Mouse (Mus musculus): Measurements from ENCODE around the gene Ovol1. TPM values are rescaled to one million over a fixed set of nuclear protein-coding genes. Genes with fewer than 3 reads are reported as not detected.
A peak's percentile ranks its signal among the peaks of the same experiment; 100 is the strongest.

Gene Ovol1
- total and polyA plus RNA-seq, 3 experiments = not detected

DNA sequence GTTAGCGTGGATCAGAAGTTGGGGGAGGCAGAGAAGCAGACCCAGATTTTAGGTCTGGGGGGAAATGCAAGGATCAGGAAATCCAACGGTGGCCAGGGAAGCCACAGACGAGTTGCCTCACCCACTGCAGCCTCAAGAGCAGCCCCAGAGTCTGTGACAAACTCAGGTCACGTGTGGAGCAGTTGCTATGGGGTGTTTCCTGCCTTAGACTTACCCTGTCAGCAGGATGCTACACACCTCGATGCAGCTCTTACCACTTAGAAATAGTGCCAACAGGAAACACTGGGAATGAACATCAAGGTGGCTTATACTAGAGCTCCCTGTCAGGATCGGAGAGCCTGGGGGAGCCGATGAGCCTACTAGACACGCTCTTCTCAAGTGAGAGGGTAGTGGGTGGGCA, 27.9 kb downstream of the Ovol1 start:
- Histone ChIP-seq H3K4me1 (ENCODE audit: control insufficient read depth in 1 of 2, insufficient read depth in 2 of 2) (peaks cover 3 to 20% of the 10 kb centered on the region in 2 experiments; a peak in 3 of 4 replicates), H3K27me3 (replicated peaks) (peaks cover 21% of the 10 kb centered on the region), H3K4me2 (ENCODE audit: insufficient read depth, low read depth, poor library complexity, severe bottlenecking) (no peak overlapping the region), H3K4me3 (replicated peaks in 1 of 3; ENCODE audit: low read depth in 2 of 3, low read length in 2 of 3, poor library complexity in 1 of 3) (no peak overlapping the region), H3K79me2 (replicated peaks; ENCODE audit: control insufficient read depth, extremely low read depth, insufficient read depth, poor library complexity, severe bottlenecking) (no peaks in the 10 kb centered on the region), H3K9ac (ENCODE audit: insufficient read depth, low read depth) (no peak overlapping the region), H3K9me3 (replicated peaks; ENCODE audit: low read length) (no peaks in the 10 kb centered on the region), H3K27ac (ENCODE audit: insufficient read depth, low read depth) (no peak overlapping the region), H3K36me3 (replicated peaks in 1 of 2; ENCODE audit: control insufficient read depth in 1 of 2, insufficient read depth in 1 of 2, low read length in 1 of 2) (no peaks in the 10 kb centered on the region)
- no peak for DNase-seq (ENCODE audit: extremely low read depth)
- dilution Hi-C loops (cut with MboI; ENCODE audit: extremely low pct_ligation_motif_present, extremely low pct_unique_long_range_greater_than_20kb, low sequenced_read_pairs) = no loop called here
- in situ Hi-C loops (cut with MboI; ENCODE audit: low pct_ligation_motif_present, low pct_unique_long_range_greater_than_20kb, low sequenced_read_pairs) = no loop called here
- TF ChIP-seq TBP (conservative IDR thresholded peaks at IDR 0.05; ENCODE audit: low read depth, low read length) (no peak), MAX (IDR thresholded peaks at IDR 0.05; ENCODE audit: low read length) (no peak), RCOR1 (conservative IDR thresholded peaks at IDR 0.05; ENCODE audit: low read depth, low read length) (no peak), NELFE (IDR thresholded peaks at IDR 0.05; ENCODE audit: low read depth, low read length) (no peak), MAFK (IDR thresholded peaks at IDR 0.05; ENCODE audit: insufficient replicate concordance, low read length) (no peak), CHD1 (IDR thresholded peaks at IDR 0.05; ENCODE audit: low read depth, low read length) (no peak), NRF1 (IDR thresholded peaks at IDR 0.05; ENCODE audit: low read depth, low read length) (no peak)

DNA sequence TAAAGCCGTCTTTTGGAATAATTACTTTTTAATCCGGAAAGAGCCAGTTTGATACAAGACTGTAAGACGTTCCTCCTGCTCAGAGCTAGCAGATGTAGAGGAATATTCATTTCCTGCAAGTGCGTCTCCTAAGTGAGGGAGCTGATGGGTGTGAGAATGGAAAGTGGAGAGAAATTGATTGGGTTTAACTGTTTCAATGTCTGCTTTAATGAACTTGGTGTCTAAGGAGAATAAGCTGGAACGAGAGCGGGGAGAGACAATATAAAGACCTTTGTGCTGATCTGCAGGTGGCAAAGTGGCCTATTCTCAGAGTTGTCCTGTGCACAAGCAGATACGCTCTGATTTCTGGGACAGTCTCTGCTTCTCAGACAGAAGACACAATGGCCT, 30.3 kb downstream of the Ovol1 start:
- in situ Hi-C loops (cut with MboI; ENCODE audit: low pct_ligation_motif_present, low pct_unique_long_range_greater_than_20kb, low sequenced_read_pairs) (no loop called here), dilution Hi-C loops (cut with MboI; ENCODE audit: extremely low pct_ligation_motif_present, extremely low pct_unique_long_range_greater_than_20kb, low sequenced_read_pairs) (no loop called here)
- no peak for DNase-seq (ENCODE audit: extremely low read depth)
- H3K4me1 ChIP-seq (ENCODE audit: control insufficient read depth in 1 of 2, insufficient read depth in 2 of 2) = peaks cover 10 to 33% of the 10 kb centered on the region in 2 experiments
- H3K4me3 ChIP-seq (replicated peaks in 1 of 3; ENCODE audit: low read depth in 2 of 3, low read length in 2 of 3, poor library complexity in 1 of 3) = no peak overlapping the region
- peak overlapping the region; percentile 100; the same call in 1 of the 2 replicates for H3K4me2 ChIP-seq (ENCODE audit: insufficient read depth, low read depth, poor library complexity, severe bottlenecking)
- no peaks in the 10 kb centered on the region for H3K79me2 ChIP-seq (replicated peaks; ENCODE audit: control insufficient read depth, extremely low read depth, insufficient read depth, poor library complexity, severe bottlenecking)
- no peak for TF ChIP-seq MAZ (IDR thresholded peaks at IDR 0.05; ENCODE audit: low read depth, low read length)
- TF ChIP-seq USF1 (IDR thresholded peaks at IDR 0.05; ENCODE audit: low read depth, low read length) = no peak
- no peak overlapping the region for H3K9ac ChIP-seq (ENCODE audit: insufficient read depth, low read depth)
- H3K27ac ChIP-seq (ENCODE audit: insufficient read depth, low read depth) = no peak overlapping the region
- no peaks in the 10 kb centered on the region for H3K36me3 ChIP-seq (replicated peaks in 1 of 2; ENCODE audit: control insufficient read depth in 1 of 2, insufficient read depth in 1 of 2, low read length in 1 of 2)
- peaks cover 18% of the 10 kb centered on the region for H3K27me3 ChIP-seq (replicated peaks)
- no peaks in the 10 kb centered on the region for H3K9me3 ChIP-seq (replicated peaks; ENCODE audit: low read length)

DNA sequence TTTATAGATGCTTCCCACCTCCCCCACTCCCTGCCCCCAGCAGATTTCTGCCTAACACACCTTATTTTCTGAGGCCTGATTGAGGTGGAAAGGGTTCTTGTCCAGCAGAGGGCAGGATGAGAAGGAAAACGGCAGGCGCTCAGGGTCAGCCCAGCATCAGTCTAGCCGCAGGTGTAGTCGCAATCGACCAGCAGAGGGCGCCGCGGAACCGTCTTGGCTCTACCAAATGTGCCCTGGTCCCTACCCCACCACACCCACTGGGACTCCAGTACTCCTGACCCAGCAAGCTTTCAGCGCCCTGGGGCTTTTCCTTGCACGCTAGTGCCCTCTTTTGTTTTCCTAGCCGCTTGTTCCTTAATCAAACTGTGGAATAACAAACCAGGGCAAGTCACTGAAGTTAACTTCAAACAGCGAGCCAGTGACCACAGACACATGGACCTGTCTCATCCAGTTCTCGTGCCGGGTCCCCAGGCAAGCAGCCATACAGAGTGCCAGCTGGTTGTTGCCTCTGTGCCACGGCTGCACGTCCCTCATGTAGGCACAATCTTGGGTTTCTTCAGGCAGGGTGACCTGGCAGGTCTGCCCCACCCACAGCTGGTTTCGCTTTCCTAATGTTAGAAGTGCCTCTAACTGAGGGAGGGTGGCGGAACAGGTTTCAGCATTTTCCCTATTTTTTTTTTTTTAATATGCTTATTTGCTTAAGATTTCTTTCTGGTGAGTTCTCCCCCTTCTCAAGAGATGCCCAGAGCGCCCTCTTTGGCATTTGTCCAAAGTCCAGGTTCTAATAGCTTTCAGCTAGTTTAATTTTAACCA, 30.9 kb downstream of the Ovol1 start:
- in situ Hi-C loops (cut with MboI; ENCODE audit: low pct_ligation_motif_present, low pct_unique_long_range_greater_than_20kb, low sequenced_read_pairs) = loop anchor here (5.0 kb wide), 1 partner anchor 33 kb away; the partner anchor contains the start of gene Ovol1
- Histone ChIP-seq H3K79me2 (replicated peaks; ENCODE audit: control insufficient read depth, extremely low read depth, insufficient read depth, poor library complexity, severe bottlenecking) (no peaks in the 10 kb centered on the region), H3K4me1 (ENCODE audit: control insufficient read depth in 1 of 2, insufficient read depth in 2 of 2) (peaks cover 11 to 38% of the 10 kb centered on the region in 2 experiments), H3K9ac (ENCODE audit: insufficient read depth, low read depth) (peak overlapping the region; percentile 20; the same call in 1 of the 2 replicates), H3K4me2 (ENCODE audit: insufficient read depth, low read depth, poor library complexity, severe bottlenecking) (peak overlapping the region; percentile 100), H3K9me3 (replicated peaks; ENCODE audit: low read length) (no peaks in the 10 kb centered on the region), H3K36me3 (replicated peaks in 1 of 2; ENCODE audit: control insufficient read depth in 1 of 2, insufficient read depth in 1 of 2, low read length in 1 of 2) (no peaks in the 10 kb centered on the region), H3K27ac (ENCODE audit: insufficient read depth, low read depth) (no peak overlapping the region), H3K27me3 (replicated peaks) (peaks cover 18% of the 10 kb centered on the region), H3K4me3 (replicated peaks in 1 of 3; ENCODE audit: low read depth in 2 of 3, low read length in 2 of 3, poor library complexity in 1 of 3) (peak overlapping the region in 2 of 3 experiments; percentile 25 to 58)
- dilution Hi-C loops (cut with MboI; ENCODE audit: extremely low pct_ligation_motif_present, extremely low pct_unique_long_range_greater_than_20kb, low sequenced_read_pairs) = no loop called here
- DNase-seq (ENCODE audit: extremely low read depth) = peak; percentile 95
- TF ChIP-seq USF2 (conservative IDR thresholded peaks at IDR 0.05; ENCODE audit: low read depth, low read length) (no peak), CHD2 (IDR thresholded peaks at IDR 0.05; ENCODE audit: low read length) (peak; percentile 65; the same call in 1 of the 2 replicates), E2F4 (IDR thresholded peaks at IDR 0.05; ENCODE audit: insufficient replicate concordance, low read depth, low read length) (no peak), KAT2A (IDR thresholded peaks at IDR 0.05; ENCODE audit: insufficient replicate concordance, low read length) (no peak), ZC3H11A (IDR thresholded peaks at IDR 0.05; ENCODE audit: low read depth, low read length) (0 out of 2 replicates have a peak, but pooled peaks have one; percentile 22), NELFE (IDR thresholded peaks at IDR 0.05; ENCODE audit: low read depth, low read length) (peak; percentile 63; the same call in 1 of the 2 replicates), BHLHE40 (IDR thresholded peaks at IDR 0.05; ENCODE audit: low read depth, low read length) (no peak), IRF4 (IDR thresholded peaks at IDR 0.05; ENCODE audit: low read depth, low read length) (peak; percentile 44; the same call in 1 of the 2 replicates), RAD21 (IDR thresholded peaks at IDR 0.05; ENCODE audit: low read depth, low read length) (peak; percentile 89), SMC3 (IDR thresholded peaks at IDR 0.05; ENCODE audit: low read depth, low read length) (peak; percentile 89), HCFC1 (IDR thresholded peaks at IDR 0.05; ENCODE audit: low read depth, low read length) (no peak), NRF1 (IDR thresholded peaks at IDR 0.05; ENCODE audit: low read depth, low read length) (peak; percentile 35; the same call in 1 of the 2 replicates), POLR2AphosphoS2 (IDR thresholded peaks at IDR 0.05; ENCODE audit: low read depth, low read length) (no peak), MYC (IDR thresholded peaks at IDR 0.05; ENCODE audit: low read depth, low read length) (0 out of 2 replicates have a peak, but pooled peaks have one; percentile 25), JUN (IDR thresholded peaks at IDR 0.05; ENCODE audit: insufficient read depth, low read depth, low read length) (no peak), ZNF384 (IDR thresholded peaks at IDR 0.05; ENCODE audit: low read depth, low read length) (0 out of 2 replicates have a peak, but pooled peaks have one; percentile 33)
